Mouse (Mus musculus) left cerebral cortex, adult 8-10 months (tissue): ENCODE measurements at regions not wholly inside any gene's neighbourhood (a gene's known extent, or its start where the extent isn't known, plus 50 kb on each side); places are given as distances from the start of the nearest gene placed in this dataset.

Experiments used
- DNase-seq, 2 experiments: peaks; one replicate each; pipeline ENCODE4 v3.0.0; 2022; ENCODE audit warnings: low spot score in 2 of 2

- no peak for DNase-seq
Measured at GRCm38 (mm10) chr3:16816814-16817213, 810.6 kb upstream of the Gm5150 start.

DNA sequence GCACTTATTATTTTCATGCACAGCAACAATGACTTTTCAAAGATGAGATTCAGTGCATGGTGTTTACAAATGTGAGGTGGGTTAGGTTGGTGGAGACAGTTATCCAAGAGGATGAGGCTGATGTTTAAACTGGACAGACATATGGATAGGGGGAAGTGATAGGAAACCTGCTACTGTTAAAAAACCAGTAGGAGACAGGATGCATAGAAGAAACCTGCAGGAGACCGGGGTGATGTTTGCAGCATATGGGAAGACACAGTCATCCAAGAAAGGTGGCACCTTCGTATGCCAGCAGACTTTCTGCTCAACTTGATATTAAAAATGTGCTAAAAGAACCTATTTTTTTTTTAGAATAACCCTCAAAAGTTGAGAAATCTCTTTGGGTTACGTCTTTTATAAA is 809.9 kb upstream of the Gm5150 start:
- DNase-seq: peak in 1 of 2 experiments; percentile 33

DNA sequence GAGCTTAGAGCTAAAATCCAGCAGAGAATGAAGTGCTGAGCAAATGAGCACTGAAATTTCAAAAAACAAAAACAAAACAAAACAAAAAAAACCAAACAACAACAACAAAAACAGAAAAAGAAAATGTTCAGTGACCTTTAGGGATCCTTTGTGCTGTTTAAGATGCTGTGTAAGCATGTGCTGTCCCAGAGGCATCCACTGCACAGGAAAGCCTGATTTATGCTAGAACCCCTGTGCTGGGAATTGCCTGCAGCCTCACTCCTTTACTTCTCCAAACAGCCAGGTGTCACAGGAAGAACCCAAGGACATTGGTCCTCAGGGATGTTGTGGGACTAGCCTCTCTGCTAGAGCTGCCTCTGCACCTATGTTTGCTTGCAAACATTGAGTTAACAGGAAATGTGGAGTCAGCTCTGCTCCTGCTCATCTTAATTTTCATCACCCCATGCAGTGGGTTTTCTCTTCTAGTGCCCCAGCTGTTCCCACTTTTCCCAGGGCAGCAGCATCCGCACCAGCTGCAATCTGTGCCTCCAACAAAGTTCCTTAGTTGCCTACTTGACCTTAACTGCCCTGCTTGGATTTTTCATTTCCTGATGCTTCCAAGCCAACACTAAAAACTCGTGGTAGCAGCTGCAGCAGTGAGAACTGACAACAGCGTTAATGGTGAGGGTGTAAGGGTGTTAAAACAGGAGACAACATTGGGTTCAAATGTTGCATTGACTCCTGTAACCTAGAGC is 804.8 kb upstream of the Gm5150 start:
- no peak for DNase-seq

DNA sequence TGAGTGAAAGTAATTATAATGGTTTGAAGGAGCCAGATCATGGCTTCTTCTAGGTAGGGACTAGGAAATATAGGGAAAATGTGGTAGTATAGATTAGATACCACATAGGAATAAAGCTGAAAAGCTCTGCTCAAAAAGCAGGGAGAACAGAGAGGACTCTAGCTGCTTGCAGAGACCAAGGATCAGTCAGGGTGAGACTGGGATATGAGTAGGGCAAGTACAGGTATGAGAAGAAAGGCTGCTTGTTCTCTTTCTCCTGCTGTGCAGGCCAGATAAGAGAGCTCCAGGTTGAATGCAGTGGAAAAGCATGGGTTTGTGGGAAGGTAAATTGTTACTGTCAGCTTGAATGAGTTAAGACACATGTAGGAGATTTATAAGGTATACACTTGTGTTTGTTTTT is 797.4 kb upstream of the Gm5150 start:
- DNase-seq: no peak
